In genomic region chr13:43493058-43493481, GRCm38 (mm10) we compare ENCODE assay signal across 11 mouse cellular contexts. TPM values are rescaled to one million over a fixed set of nuclear protein-coding genes. Genes with fewer than 3 reads are reported as not detected.
A peak's percentile ranks its signal among the peaks of the same experiment; 100 is the strongest.
DNase-seq lines count a peak whose midpoint lies in the region; ATAC-seq and TF ChIP-seq lines count a peak whose summit lies in the region.
"Had no signal": no experiment of that assay in that cellular context is flagged by ENCODE, and none has a peak within 500 bp of the region (broad histone marks: within the 10 kb centered on the region; RNA-seq: fewer than 3 reads in every experiment).

No protein-coding gene starts in this region.

- H3K36me3 ChIP-seq in forebrain, embryonic 15.5 days: no peaks in the 10 kb centered on the region
- H3K36me3 ChIP-seq in forebrain, embryonic 10.5 days (replicated peaks): no peaks in the 10 kb centered on the region
- no peaks in the 10 kb centered on the region for H3K36me3 ChIP-seq in midbrain, embryonic 13.5 days
- H3K36me3 ChIP-seq in midbrain, embryonic 11.5 days (ENCODE audit: control insufficient read depth, insufficient read depth, low read length): no peaks in the 10 kb centered on the region
- H3K36me3 ChIP-seq in lung, postnatal 0 days (ENCODE audit: insufficient read depth, low read length): no peaks in the 10 kb centered on the region
- no peaks in the 10 kb centered on the region for H3K36me3 ChIP-seq in stomach, embryonic 16.5 days (ENCODE audit: control insufficient read depth, insufficient read depth, low read length)
- H3K36me3 ChIP-seq: G1E had no signal

- H3K4me3 ChIP-seq in forebrain, embryonic 15.5 days: no peak overlapping the region
- no peak overlapping the region for H3K4me3 ChIP-seq in forebrain, embryonic 10.5 days
- H3K4me3 ChIP-seq in midbrain, embryonic 13.5 days (replicated peaks): no peak overlapping the region
- no peak overlapping the region for H3K4me3 ChIP-seq in midbrain, embryonic 11.5 days (ENCODE audit: low read depth, low read length)
- no peak overlapping the region for H3K4me3 ChIP-seq in lung, postnatal 0 days (ENCODE audit: low read depth, low read length)
- no peak overlapping the region for H3K4me3 ChIP-seq in stomach, embryonic 16.5 days (replicated peaks; ENCODE audit: low read length)
- H3K4me3 ChIP-seq: myocyte had no signal

- peak; percentile 55; the same call in 1 of the 2 replicates for ATAC-seq in forebrain, embryonic 15.5 days (replicated peaks)
- ATAC-seq in midbrain, embryonic 13.5 days: 0 out of 2 replicates have a peak, but pooled peaks have one; percentile 60
- ATAC-seq in midbrain, embryonic 11.5 days (ENCODE audit: low FRiP score): no peak
- ATAC-seq in lung, postnatal 0 days: peak; percentile 89
- ATAC-seq in stomach, embryonic 16.5 days (ENCODE audit: insufficient read depth, low FRiP score): no peak
- ATAC-seq in monocyte, adult 5-6 weeks (replicated peaks; ENCODE audit: insufficient number of reproducible peaks, low FRiP score, low TSS enrichment, poor library complexity, severe bottlenecking): no peak

- H3K27me3 ChIP-seq in forebrain, embryonic 15.5 days: no peaks in the 10 kb centered on the region
- H3K27me3 ChIP-seq in forebrain, embryonic 10.5 days (ENCODE audit: poor library complexity, severe bottlenecking): no peaks in the 10 kb centered on the region
- H3K27me3 ChIP-seq in midbrain, embryonic 13.5 days: no peaks in the 10 kb centered on the region
- no peaks in the 10 kb centered on the region for H3K27me3 ChIP-seq in midbrain, embryonic 11.5 days (ENCODE audit: control insufficient read depth, insufficient read depth, low read length)
- H3K27me3 ChIP-seq in lung, postnatal 0 days (replicated peaks; ENCODE audit: insufficient read depth, low read length): no peaks in the 10 kb centered on the region
- no peaks in the 10 kb centered on the region for H3K27me3 ChIP-seq in stomach, embryonic 16.5 days (ENCODE audit: control insufficient read depth, insufficient read depth, low read length)

- peak; percentile 65 for TF ChIP-seq EP300 in lung, postnatal 0 days (IDR thresholded peaks at IDR 0.05)

- H3K4me1 ChIP-seq in forebrain, embryonic 15.5 days: no peaks in the 10 kb centered on the region
- peaks cover 15% of the 10 kb centered on the region for H3K4me1 ChIP-seq in forebrain, embryonic 10.5 days
- H3K4me1 ChIP-seq in midbrain, embryonic 13.5 days (replicated peaks): peaks cover 13% of the 10 kb centered on the region
- no peaks in the 10 kb centered on the region for H3K4me1 ChIP-seq in midbrain, embryonic 11.5 days (ENCODE audit: control insufficient read depth, insufficient read depth, low read length)
- no peaks in the 10 kb centered on the region for H3K4me1 ChIP-seq in lung, postnatal 0 days (ENCODE audit: insufficient read depth, low read depth, low read length)
- no peaks in the 10 kb centered on the region for H3K4me1 ChIP-seq in stomach, embryonic 16.5 days (ENCODE audit: control insufficient read depth, insufficient read depth, low read length)

- H3K9me3 ChIP-seq in forebrain, embryonic 15.5 days: no peaks in the 10 kb centered on the region
- H3K9me3 ChIP-seq in forebrain, embryonic 10.5 days: no peaks in the 10 kb centered on the region; the same call in 1 of the 2 replicates
- no peaks in the 10 kb centered on the region for H3K9me3 ChIP-seq in midbrain, embryonic 13.5 days
- H3K9me3 ChIP-seq in midbrain, embryonic 11.5 days (ENCODE audit: control insufficient read depth, low read length): no peaks in the 10 kb centered on the region
- no peaks in the 10 kb centered on the region for H3K9me3 ChIP-seq in lung, postnatal 0 days (ENCODE audit: low read length)
- no peaks in the 10 kb centered on the region for H3K9me3 ChIP-seq in stomach, embryonic 16.5 days (replicated peaks; ENCODE audit: control insufficient read depth, low read length)

- H3K9ac ChIP-seq in forebrain, embryonic 15.5 days (replicated peaks): no peak overlapping the region
- no peak overlapping the region for H3K9ac ChIP-seq in midbrain, embryonic 13.5 days (replicated peaks)
- H3K9ac ChIP-seq in midbrain, embryonic 11.5 days (ENCODE audit: low read length): no peak overlapping the region
- H3K9ac ChIP-seq in lung, postnatal 0 days (replicated peaks; ENCODE audit: low read depth): no peak overlapping the region
- peak overlapping the region; percentile 37; the same call in 1 of the 2 replicates for H3K9ac ChIP-seq in stomach, embryonic 16.5 days (ENCODE audit: low read length)

- no peak for TF ChIP-seq CTCF in lung, postnatal 0 days (IDR thresholded peaks at IDR 0.05)

- 52% methylated on average over 11 of the region's 11 CpGs for WGBS in forebrain, embryonic 15.5 days
- 73% methylated on average over 11 of the region's 11 CpGs for WGBS in forebrain, embryonic 10.5 days
- 61% methylated on average over 11 of the region's 11 CpGs for WGBS in midbrain, embryonic 13.5 days
- 75% methylated on average over 11 of the region's 11 CpGs for WGBS in midbrain, embryonic 11.5 days
- 56% methylated on average over 11 of the region's 11 CpGs for WGBS in lung, postnatal 0 days
- WGBS in stomach, embryonic 16.5 days: 47% methylated on average over 11 of the region's 11 CpGs

- H3K4me2 ChIP-seq in forebrain, embryonic 15.5 days (replicated peaks): no peak overlapping the region
- H3K4me2 ChIP-seq in midbrain, embryonic 13.5 days (replicated peaks): no peak overlapping the region
- no peak overlapping the region for H3K4me2 ChIP-seq in midbrain, embryonic 11.5 days
- H3K4me2 ChIP-seq in lung, postnatal 0 days (replicated peaks; ENCODE audit: low read depth, low read length): no peak overlapping the region
- H3K4me2 ChIP-seq in stomach, embryonic 16.5 days (ENCODE audit: low read depth, low read length): 0 out of 2 replicates have a peak overlapping the region, but pooled peaks have one; percentile 18

- DNase-seq in forebrain, embryonic 10.5 days (ENCODE audit: extremely low spot score, low spot score): no peak
- DNase-seq in midbrain, embryonic 11.5 days (ENCODE audit: low spot score, missing footprints): no peak
- DNase-seq in lung, postnatal 0 days (ENCODE audit: low spot score): peak; percentile 88
- DNase-seq in retina, postnatal 1 day: no peak
- DNase-seq: gastrocnemius, postnatal 36 days had no signal

- peak overlapping the region; percentile 25 for H3K27ac ChIP-seq in forebrain, embryonic 15.5 days (replicated peaks)
- H3K27ac ChIP-seq in forebrain, embryonic 10.5 days: no peak overlapping the region
- peak overlapping the region; percentile 19; the same call in 1 of the 2 replicates for H3K27ac ChIP-seq in midbrain, embryonic 13.5 days
- H3K27ac ChIP-seq in midbrain, embryonic 11.5 days (ENCODE audit: low read depth, low read length): no peak overlapping the region
- peak overlapping the region; percentile 72 for H3K27ac ChIP-seq in lung, postnatal 0 days (ENCODE audit: low read length)
- H3K27ac ChIP-seq in stomach, embryonic 16.5 days (ENCODE audit: low read length): peak overlapping the region; percentile 68

RNA-seq across cellular contexts. Expression of gene Ranbp9, which starts 12.0 kb away (rescaled TPM):
- polyA plus RNA-seq in forebrain, embryonic 15.5 days (2015; fragmentation: Nextera tagmentation; extraction: Ambion mirVana): 13.1 and 13.2 TPM in 2 replicates
- 8.2 and 10.6 TPM in 2 replicates for polyA plus RNA-seq in forebrain, embryonic 10.5 days (2016; fragmentation: Nextera tagmentation; extraction: Ambion mirVana)
- 11.7 and 14.4 TPM in 2 replicates for polyA plus RNA-seq in midbrain, embryonic 13.5 days (2015; fragmentation: Nextera tagmentation; extraction: Ambion mirVana)
- polyA plus RNA-seq in midbrain, embryonic 11.5 days (2014; fragmentation: Nextera tagmentation; extraction: Ambion mirVana): 10.9 and 15.9 TPM in 2 replicates
- 12.4 and 14.2 TPM in 2 replicates for polyA plus RNA-seq in lung, postnatal 0 days (2015; fragmentation: Nextera tagmentation; extraction: Ambion mirVana)
- polyA plus RNA-seq in stomach, embryonic 16.5 days (2015; fragmentation: Nextera tagmentation; extraction: Ambion mirVana): 7.0 and 7.9 TPM in 2 replicates
- 109 to 144 TPM (median 117 TPM) in 3 replicates for total RNA-seq in monocyte, adult 5-6 weeks (2017)

Comparison
In these comparisons a context has a peak if more than half of its experiments do, and no peak if none do; other contexts are left out.
1. ATAC-seq: peak in forebrain, embryonic 15.5 days (single experiment), midbrain, embryonic 13.5 days (single experiment) and lung, postnatal 0 days (single experiment); none in midbrain, embryonic 11.5 days (single experiment), stomach, embryonic 16.5 days (single experiment) and monocyte, adult 5-6 weeks (single experiment).
2. H3K27ac ChIP-seq: peak in forebrain, embryonic 15.5 days (single experiment), midbrain, embryonic 13.5 days (single experiment), lung, postnatal 0 days (single experiment) and stomach, embryonic 16.5 days (single experiment); none in forebrain, embryonic 10.5 days (single experiment) and midbrain, embryonic 11.5 days (single experiment).